Mouse (Mus musculus) spleen, postnatal 4 days (tissue): ENCODE data around the gene Prkx.

Experiments used
- DNase-seq, 2 experiments: peaks; one replicate each; pipeline ENCODE4 v3.0.0; 2022; ENCODE audit warnings: low spot score in 2 of 2

The Prkx gene

DNA sequence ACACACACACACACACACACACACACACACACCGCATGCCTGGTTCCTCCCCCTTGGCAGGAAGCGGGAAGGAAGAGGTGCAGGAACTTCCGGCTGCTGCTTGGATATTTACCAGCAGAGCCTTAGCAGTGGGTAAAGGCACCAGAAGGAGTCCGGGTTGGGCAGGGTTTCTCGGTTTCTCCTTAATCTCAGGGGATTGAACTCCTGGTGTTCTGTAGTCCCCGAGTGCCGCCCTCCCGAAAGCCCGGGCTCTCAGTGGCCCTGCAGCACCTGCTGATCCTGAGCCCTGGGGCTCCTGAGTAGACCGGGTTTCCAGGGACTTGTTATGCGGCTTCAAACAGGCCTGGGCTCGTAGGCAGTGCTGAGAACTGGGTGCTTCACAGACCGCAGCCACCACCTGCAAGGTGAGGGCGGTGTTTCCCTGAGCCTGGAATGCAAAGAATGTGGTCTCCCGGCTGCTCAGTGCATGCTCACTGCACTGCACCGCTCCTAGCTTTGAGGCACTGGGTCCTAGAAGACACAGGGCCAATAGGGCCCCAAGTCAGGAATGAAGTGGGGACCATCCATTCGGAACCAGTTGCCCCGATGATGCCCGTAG lies at the start of gene Prkx:
TSS of gene Prkx (minus strand) at position 41 of the 598 bp plus-strand sequence.
- DNase-seq, result peak in 1 of 2 experiments; percentile 66

DNA sequence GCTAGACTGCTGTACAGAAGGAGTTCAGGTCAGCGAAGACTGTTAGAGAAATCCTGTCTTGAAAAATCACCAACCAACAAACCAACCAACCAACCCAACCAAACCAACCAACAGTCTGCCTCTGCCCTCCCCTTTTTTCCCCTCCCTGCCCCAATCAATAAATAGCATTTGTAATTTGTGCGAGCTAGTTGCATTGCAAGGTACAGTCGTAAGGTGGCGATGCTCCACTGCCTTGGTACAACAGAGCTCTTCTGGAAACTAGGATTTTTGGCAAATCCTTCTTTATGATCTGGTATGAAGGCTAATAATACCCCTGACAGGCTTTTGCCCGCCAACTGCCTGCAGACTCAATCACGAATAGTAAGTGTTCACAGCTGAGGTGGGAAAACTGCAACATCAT lies 16.0 kb upstream of the Prkx start:
- DNase-seq, result no peak

DNA sequence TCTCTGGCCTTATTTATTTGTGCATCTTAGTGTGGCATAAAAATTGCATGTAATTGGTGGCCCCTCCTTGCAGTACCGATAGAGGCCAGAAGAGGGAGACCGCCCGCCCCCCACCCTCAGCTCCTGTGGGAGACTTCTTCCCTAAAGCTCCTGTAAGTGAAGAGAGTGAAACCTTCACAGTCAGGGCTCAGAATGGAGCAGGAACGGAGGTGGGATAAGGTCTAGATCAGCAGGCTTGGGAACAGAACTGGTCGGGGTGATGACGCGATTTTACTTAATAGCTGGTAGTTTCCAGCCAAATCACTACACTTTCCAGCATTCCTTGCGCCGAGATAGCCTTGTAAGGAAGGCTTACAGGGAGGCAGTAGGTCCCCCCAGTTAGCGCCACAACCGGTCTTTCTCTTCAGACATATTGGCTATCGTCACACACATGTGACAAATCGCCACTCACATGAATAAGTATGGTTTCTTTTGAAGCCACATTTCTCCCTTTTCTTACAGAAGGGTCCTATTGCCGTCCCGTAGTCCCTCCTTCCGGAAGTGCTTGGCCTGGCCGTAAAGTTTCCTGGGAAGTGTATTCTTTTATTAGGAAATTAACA lies 14.6 kb upstream of the Prkx start:
- DNase-seq, result peak in 1 of 2 experiments; percentile 75

DNA sequence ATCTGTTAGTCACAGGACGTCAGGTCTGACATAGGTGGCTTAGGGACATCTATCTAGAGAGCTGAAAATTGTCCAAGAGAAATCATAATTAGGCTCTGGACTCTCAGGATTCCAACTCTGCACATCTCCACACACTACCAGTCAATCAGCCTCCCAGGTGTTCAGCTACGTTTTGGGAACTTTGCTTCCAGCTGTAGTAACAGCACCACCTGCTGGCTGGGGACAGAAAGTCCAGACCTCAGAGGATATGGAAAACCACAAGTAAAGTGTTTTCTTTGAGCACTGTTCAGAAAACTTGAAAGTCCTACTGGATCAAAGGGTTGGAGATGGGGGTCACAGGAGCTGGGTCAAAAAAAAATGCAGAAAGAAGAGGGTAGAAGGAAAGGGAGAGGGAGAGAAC lies 12.5 kb upstream of the Prkx start:
- DNase-seq, result peak; percentile 15 to 67

DNA sequence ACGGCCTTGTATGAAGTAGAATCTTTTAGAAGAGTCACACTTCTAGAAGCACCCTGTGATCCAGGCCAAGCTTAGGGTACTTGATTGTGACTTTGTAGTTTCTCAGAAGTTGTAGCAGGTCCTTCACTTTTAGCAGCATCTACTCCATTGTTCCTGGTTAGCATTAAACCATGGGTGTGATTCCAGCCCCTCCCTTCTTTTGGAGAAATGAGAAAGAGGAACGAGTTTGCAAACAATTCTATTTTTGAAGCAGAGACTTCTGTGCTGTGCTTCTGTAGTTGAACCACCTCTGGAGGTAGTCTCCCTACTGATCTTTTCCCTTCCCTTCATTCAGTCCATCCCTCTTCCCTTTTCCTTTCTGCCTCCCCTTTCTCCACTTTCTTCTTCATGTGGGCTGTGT lies 6.2 kb upstream of the Prkx start:
- DNase-seq, result no peak

DNA sequence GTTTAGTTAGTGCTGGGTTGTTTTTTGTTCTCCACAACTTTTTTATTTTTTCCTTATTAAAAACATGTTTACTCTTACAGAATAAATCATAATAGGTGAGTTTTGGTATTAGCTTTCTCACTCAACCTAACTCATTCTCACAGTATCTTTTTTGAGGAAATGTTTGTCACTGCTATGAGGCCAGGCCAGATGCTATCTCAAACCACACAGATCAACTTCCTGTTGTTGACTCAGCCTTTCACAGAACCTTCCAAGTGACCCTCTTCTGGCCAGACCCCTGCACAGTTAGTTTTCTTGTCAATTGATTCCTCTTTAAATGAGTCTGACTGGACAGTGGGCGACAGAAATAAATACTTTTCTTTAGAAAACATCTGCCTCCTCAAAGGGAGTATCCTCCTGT lies 5.5 kb upstream of the Prkx start:
- no peak for DNase-seq

DNA sequence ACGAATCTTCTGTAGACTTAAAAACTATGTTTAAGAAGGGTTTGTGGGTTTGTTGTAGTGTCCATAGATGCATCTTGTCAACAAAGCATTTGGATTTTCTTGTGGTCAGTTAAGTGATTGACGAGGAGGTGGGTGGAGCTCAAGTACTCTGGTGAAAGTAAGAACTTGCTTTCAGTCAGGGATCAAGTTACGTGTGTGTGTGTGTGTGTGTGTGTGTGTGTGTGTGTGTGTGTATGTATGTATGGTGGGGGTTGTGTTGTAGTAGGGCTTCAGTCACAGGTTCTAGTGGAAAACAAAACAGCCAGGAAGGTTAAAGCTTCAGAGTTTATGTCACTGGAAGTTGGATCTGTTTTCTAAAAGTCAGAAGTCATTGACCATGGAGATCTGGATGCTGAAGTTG lies 3.5 kb upstream of the Prkx start:
- DNase-seq, result no peak

DNA sequence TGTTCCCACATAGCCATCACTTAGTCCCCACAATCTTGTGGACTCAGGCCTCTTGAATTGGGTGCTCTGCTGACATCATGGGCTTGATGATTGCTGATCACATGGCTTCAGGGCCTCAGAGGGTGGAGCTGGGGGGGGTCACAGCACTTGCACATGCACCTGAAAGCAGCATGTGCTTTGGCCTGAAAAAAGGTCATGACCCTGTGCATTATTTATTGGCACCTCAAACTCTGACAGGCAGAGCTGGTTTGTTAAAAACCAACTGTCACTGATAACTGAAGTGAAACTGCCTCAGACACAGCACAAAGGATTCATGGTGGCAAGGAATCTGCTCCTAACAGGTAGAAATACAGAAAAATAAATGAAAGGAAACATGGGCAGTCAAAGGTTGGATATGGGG lies 1.7 kb upstream of the Prkx start:
- DNase-seq, result no peak

DNA sequence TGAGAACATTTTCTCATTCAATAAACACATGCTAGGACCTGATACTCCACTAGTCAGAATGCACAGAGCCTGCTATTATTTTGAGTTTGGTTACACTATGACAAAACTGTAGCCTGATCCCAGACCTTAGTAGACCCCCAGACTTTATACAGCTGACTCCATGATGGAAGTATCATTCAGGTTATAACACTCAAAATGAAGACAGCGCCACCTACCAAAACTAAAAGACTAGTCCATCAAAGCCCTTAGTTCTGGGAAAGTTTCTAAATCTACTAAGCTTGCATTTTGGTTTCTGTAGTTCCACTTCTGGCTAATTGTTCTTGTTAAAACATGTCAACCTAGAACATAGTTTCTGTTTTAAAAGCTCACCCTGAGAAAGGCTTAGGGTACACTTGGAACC lies 838 bp upstream of the Prkx start:
- no peak for DNase-seq

DNA sequence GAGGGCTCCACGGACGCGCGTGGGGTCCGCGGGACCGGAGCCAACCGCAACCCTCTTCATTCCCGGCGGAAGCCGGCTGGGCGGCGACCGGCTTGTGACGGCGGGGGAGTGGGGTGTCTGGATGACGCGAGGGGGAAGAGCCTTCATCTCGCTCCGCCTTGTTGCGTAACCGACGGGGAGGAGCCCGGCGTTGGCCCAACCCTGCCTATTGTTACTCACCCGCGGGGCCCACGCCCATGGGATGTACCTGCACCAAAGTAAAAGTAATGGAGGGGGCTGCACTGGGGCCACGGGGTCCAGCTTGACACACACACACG lies 262 bp downstream of the Prkx start:
- peak; percentile 81 to 89 for DNase-seq

DNA sequence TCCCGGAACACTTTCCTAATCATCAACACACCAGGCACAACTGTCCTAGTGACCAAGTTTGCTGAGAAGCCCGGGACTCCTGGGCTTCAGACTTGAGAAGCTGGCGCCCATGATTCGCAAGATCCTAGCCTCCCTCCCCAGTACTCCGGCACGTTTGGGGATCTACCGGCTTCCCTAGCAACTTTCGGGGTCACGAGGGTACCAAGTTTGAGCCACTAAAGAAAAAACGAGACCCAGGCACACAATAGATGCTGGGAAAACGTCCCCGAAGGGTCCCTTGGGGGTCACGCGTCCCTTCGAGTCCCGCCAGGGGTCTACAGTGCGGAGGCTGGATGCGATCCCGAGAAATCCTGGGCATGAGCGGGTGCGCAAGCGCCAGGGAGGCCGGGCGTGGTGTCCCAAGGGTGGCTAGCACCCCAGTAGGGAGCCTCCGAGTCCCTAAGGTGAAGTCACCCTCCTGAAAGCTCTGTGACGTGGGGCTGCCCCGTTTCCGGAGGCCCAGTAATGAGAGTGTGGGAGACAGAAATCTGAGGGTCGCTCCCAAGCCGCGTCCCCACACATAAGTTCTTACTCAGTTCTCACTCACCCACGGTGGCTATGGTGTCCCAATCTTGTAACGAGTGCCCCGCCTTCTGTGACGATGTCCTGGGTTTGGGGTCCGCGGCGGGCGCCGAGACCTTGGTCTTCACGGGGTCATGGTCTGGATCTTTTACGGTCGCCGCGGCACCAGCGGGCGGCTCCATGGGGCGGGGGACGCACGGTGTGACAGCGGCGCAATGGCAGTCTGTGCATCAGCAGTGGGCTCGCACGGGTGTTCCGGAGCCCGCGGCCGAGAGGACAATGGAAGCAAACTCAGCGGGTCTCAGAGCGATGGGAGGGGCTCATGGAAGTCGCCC lies 868 bp downstream of the Prkx start:
- DNase-seq, result peak; percentile 12 to 64

DNA sequence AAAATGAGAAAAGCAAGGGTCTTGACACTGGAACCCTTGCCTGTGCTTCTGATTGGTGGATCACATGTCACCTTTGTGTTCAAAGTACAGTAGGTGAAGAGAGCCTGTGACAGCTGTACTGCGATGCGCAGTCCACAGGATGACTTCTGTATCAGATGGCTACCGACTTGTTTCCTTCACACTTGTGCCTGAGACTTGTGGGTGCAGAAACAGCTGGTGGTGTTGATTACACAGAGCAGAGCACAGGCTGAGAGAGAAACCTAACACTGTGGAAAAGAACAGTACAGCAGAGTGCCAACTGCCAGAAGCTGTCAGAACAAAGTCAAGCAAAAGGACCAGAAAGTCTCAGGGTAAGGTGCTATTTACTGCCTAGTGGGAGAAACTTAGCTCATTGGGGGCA lies 7.4 kb downstream of the Prkx start:
- no peak for DNase-seq

DNA sequence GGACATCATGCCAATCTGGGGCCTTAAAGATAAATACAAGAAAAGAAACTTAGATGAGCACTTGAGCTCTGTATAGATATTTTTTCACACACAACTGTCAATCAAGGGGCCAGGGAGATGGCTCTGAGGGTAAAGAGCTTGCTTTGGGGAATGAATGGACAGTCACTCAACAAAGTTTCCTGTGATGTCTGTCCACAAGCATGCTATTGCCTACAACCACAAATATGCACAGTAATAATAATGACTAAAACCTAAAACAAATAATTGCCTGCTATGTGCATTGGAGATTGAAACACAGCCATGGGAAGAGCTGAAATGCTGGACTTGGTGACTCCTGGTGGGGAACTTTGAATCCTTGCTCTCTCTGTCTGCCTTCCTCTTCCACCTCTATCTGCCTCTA lies 9.7 kb downstream of the Prkx start:
- no peak for DNase-seq

DNA sequence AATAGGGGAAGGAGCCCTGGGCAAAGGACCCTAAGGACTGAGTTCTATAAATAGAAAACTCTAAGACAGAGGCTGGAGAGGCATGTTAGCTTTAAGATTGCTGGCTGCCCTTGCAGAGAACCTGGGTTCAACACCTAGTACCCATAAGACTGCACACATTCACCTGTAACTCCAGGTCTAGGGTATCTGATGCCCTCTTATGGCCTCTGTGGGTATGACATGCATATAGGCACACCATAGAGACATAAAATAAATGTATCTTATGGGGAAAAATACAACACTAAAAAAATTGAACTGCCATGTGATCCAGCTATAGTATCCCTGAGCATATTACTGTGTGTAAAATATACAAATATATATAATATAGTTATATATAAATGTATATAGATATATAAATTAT lies 18.3 kb downstream of the Prkx start:
- DNase-seq, result no peak

DNA sequence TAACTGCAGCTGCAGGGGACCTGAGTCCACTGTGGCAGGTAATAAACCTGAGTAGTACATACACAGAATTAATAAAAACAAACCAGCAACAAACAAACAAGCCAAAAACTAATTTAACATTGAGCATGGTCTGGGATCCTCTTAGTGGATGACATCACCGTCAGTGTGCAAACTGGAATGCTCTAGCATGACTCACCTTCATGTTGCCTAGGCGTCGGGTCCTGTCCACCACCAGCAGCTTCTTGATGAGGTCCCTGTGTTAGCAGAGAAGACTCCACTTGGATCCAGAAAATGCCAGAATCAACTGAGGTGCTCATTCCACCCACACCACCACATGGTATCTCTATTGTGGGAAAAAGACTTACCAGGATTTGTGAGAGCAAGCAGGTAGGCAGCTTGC lies 30.9 kb downstream of the Prkx start:
- DNase-seq, result no peak

DNA sequence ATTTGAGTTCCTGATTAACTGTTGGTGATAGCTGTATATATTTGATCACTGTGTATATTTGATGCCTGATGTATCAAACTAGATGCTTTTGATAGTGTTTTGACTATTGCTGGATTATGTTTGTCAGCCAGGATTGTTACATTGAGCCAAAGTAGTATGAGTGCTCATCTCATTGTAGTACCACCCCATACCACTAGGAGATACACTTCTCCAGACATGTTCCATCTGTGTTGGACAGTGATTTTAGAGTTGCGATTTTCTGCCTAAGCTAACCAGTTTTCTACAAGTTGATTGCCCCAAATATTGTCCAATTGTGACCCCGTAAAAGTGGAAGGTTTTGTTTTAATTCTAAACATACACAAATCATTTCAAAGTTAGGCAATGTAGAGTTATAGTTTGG lies 51.8 kb downstream of the Prkx start:
- DNase-seq, result no peak

DNA sequence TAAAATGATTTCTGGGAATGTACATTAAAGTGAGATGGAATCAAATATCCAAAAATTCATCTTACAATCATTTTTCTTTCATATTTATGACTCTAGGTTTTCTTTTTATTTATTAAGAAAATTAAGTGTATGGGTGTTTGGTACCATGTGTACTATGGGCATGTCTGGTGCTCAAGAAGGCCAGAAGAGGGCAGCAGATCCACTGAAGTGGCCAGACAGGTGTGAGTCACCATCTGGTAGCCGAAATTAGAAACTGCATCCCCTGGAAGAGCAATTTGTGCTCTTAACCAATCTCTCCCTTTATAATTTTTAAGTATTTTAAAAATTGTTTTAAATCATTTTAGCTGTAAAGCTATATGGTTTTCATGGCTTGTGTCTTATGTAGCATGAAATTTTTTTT lies 54.7 kb downstream of the Prkx start:
- DNase-seq, result no peak

DNA sequence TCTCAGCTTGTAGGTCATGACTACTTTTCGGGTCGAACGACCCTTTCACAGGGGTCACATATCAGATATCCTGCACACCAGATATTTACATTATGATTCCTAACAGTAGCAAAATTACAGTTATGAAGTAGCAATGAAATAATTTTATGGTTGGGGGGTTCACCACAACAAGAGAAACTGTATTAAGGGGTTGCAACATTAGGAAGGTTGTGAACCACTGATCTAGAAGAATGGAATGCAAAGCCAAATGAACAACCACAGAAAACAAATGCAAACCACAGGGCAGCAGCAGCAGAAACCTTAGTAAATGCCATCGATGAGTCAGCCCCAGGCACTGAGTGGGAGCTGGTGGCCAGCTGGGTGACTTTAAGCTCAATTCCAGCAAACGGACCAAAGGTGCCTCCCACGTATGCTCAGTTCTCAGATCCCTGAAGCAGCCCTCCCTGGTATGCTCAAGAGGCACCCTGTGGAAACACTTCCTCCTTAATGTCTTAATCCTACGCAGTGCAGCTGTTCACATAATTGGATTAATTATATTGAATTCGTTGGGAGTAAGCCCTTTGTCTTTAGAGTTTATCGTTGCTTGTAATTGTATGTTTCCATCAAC lies 62.0 kb downstream of the Prkx start:
- no peak for DNase-seq

DNA sequence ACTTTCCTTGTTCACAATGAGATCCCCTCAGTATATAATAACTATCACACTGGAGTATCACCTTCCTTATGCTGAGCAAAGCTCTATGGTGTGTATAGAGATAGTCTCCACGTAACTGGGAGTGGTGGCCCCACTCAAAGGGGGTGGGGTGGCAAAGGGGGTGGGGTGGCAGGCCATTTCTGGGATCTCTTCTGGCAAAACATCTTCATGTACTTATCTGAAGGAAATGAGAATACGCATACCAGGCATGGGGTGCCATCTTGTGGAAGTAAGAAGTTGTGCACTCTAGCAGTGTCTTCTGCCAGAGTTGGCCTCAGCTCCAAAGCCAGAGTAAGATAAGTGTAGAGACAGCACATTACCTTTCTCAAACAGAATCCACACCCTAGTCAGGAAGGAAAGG lies 75.8 kb downstream of the Prkx start:
- DNase-seq, result no peak
